Mouse (Mus musculus) adrenal gland, postnatal 36 days (tissue): ENCODE measurements around the gene Pdyn. TPM values are rescaled to one million over a fixed set of nuclear protein-coding genes. Genes with fewer than 3 reads are reported as not detected.
A peak's percentile ranks its signal among the peaks of the same experiment; 100 is the strongest.

Experiments
- DNase-seq, 2 experiments: peaks; one replicate each; pipeline ENCODE4 v3.0.0; 2021; ENCODE audit warnings: mixed read lengths in 1 of 2
- long read RNA-seq, 2 experiments: library from polyadenylated mRNA; stranded (forward); transcript quantifications; one replicate each; pipeline ENCODE4 v2.0.0; 2021; ENCODE audit warnings: borderline sequencing depth in 2 of 2
- total RNA-seq, 2 experiments: library from RNA; stranded (reverse); gene quantifications; 2 replicates each; pipeline ENCODE4 v1.2.3; 2021

Gene Pdyn
- total RNA-seq: under 1 TPM; 0.10 to 0.30 TPM
- long read RNA-seq, experiment 1, partial matches to known transcripts: 1 of 1 reads
- long read RNA-seq, experiment 1, other reads (novel, unspliced or antisense): 0 of 1 reads
- long read RNA-seq, experiment 2: 0 reads

- DNase-seq: no peak
These were observed at the start of gene Pdyn for GRCm38 (mm10) chr2:129699484-129700158. TSS of gene Pdyn (minus strand) at chr2:129699844.

GRCm38 (mm10) chr2:129742016-129742415, 42.4 kb upstream of the Pdyn start:
- DNase-seq: no peak

DNA sequence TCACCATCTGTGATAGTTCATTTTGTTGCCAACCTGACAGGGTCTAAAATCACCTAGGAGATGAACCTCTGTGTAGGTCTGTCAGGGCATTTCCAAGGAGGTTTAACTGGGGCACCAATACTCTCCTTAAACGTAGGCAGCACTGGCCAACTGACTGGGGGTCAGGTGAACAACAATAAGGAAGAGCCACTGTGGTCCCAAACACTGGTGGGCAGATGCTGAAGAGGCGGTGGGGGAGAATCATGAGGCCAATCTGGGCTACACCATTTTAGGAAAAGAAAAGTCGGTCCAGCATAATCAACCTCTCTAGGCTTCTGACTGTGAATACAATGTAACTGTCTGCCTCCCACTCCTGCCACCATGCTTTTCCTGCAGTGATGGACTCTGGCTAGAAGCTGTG, 40.9 kb upstream of the Pdyn start:
- no peak for DNase-seq

DNA sequence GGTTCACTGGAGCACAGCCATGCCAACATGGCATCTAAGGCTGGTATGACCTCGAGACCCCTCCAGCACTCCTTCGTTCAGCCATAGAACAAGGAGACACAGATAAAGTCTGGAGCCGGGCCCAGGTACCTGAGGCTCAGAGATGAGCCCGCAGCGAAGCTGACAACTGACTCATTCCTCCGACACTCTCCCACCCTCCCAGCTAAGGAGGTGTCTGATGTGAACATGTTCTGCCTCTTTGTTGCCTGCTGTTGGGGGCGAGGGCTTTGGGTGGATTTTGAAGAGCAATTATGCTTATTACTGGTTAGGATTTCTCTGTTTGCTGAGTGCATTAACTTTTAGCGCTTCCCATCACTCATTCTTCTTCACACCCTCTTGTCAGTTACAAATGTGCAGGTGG, 34.4 kb upstream of the Pdyn start:
- no peak for DNase-seq

DNA sequence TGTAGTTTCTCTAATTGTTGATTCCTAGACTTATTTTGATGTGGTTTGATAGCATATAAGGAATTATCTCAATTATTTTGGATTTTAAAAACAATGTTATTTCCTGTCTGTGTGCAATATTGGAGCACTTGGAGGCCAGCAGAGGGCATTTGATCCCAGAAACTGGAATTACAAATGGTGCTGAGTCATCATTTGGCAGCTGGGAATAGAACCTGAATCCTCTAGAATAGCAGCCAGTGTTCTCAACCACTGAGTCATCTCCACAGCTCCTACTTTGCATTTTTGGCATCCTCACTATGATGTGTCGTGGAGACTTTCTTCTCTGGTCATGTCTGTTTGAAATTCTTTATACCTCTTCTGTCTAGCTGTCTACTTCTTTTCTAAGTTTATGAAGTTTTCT, 30.0 kb upstream of the Pdyn start:
- DNase-seq: peak; percentile 8 to 42

GRCm38 (mm10) chr2:129715671-129716070, 16.0 kb upstream of the Pdyn start:
- DNase-seq: peak; percentile 79 to 81

DNA sequence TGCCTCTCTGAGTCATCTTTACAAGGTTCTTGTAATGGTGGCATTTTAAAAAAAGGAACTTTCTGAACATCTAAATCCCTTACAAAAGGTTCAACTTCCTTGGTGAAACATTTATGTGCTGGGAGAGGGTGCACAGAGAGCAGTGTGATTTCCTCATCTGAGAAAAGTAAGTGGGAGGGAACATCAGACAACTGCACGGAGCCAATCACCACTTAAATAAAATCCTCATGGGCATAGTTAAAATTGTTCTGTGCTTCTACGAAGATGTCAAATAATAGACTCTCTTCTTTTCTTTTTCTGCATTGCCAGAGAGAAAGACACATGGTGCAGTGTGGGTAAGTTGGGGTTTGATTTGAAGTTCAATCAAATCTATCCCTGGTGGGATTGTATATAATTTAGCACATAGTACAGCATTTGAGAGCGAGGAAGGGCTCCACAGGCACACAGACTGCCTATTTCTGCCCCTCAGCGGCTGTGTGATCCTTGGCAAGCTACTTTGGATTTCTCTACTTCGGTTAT, 13.4 kb upstream of the Pdyn start:
- no peak for DNase-seq

DNA sequence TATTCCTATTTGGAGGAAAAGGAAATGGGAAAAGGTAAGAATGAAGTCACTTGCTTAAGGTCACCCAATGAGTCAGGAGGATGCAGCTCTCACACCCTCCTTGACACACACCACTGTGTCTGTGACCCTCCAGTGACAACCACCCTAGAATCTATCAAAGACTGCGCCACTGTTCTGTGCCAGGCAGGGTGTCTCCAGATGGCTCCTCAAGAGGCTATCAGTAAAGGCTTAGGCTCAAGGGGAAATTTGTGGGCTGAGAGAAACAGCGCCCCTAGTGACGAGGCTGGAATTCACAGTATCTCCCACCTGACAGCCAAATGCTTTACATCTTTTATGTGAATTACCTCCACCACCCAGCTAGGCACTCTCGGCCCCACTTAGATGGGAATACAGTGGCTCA, 3.6 kb downstream of the Pdyn start:
- peak; percentile 48 to 51 for DNase-seq

DNA sequence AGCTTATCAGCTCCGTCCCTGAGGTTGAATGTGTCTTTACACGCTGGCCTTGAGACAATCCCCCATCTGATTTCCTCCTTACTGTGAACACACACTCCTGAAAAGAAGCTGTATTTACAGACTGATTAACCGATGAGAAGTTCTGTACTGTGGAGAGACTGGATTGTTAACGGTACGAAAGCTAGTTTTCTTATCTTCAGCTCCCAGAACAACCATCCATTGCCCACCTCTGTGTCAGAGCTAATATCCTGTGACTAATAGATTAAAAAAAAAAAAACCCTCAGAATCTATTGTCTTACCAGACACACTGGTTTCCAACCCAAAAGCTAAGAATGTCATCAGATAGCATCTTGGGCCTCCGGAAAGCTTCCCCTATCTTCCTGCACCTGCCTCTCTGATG, 5.3 kb downstream of the Pdyn start:
- no peak for DNase-seq

- DNase-seq: no peak
These were observed 7.0 kb downstream of the Pdyn start for GRCm38 (mm10) chr2:129692694-129693093.

- DNase-seq: peak; percentile 81 to 87
These were observed 9.9 kb downstream of the Pdyn start for GRCm38 (mm10) chr2:129689694-129690093.

GRCm38 (mm10) chr2:129688036-129688625, 11.5 kb downstream of the Pdyn start:
- DNase-seq: no peak

GRCm38 (mm10) chr2:129686908-129687307, 12.7 kb downstream of the Pdyn start:
- no peak for DNase-seq

DNA sequence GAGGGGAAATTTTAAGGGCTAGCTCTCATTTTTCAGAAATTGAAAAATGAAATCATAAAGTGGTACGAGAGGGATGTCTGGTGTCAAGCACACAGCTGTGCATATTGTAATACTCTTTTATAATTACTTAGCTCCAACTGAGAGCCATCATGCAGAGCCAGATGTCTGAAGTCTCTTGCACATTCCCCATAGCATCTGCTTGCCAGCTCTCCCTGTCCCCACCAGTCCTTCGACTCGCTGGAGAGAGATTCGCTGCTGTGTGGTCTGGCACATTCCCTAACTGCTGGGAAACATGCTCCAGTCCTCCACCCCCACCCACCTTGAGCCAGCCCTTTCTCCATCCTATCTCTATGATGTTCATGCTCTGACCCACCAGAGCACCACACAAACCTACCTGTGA, 15.6 kb downstream of the Pdyn start:
- no peak for DNase-seq

DNA sequence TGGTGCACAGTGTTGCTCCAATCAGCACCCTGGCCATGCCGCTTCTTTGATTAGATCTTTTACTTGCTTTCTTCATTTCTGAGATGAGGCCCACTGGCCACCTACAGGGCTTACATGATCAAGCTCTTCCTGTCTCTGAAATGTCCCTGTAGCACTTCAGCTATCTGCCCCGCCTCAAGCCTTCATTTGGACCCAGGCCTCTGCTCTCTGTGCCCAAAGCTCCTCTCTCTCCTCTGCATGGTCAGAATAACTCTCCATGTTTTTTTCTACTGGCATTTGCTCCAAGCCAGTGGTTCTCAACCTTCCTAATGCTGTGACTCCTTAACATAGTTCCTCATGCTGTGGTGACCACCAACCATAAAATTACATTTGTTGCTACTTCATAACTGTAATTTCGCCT, 19.4 kb downstream of the Pdyn start:
- DNase-seq: no peak

- no peak for DNase-seq
These were observed 20.6 kb downstream of the Pdyn start for GRCm38 (mm10) chr2:129679066-129679465.

- DNase-seq: no peak
These were observed 22.0 kb downstream of the Pdyn start for GRCm38 (mm10) chr2:129677664-129678063.

- DNase-seq: peak; percentile 88 to 90
These were observed 24.6 kb downstream of the Pdyn start for GRCm38 (mm10) chr2:129674935-129675634.

DNA sequence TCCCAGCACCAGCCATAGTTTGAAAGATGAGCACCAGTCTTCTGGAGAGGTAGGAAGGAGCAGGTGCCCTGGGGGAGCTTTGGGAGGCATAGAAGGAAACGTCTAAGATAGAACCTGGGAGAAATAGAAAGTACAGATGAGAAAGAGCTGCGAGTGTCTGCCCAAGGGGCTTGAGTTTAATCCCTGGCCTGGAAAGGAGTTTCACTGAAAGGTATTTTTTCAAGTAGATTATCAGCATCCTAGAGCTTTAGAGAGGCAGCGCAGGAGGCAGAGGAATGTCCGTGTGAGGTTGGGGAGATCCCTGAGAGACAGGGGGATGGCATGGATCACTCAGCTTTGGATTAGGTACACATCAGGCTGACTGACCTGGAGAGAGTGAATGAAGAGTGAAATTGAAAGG, 27.7 kb downstream of the Pdyn start:
- DNase-seq: no peak

- no peak for DNase-seq
These were observed 37.2 kb downstream of the Pdyn start for GRCm38 (mm10) chr2:129662484-129662883.

GRCm38 (mm10) chr2:129660020-129660419, 39.6 kb downstream of the Pdyn start:
- DNase-seq: peak in 1 of 2 experiments; percentile 23

- DNase-seq: peak; percentile 9 to 44
These were observed 40.8 kb downstream of the Pdyn start for GRCm38 (mm10) chr2:129658796-129659195.

DNA sequence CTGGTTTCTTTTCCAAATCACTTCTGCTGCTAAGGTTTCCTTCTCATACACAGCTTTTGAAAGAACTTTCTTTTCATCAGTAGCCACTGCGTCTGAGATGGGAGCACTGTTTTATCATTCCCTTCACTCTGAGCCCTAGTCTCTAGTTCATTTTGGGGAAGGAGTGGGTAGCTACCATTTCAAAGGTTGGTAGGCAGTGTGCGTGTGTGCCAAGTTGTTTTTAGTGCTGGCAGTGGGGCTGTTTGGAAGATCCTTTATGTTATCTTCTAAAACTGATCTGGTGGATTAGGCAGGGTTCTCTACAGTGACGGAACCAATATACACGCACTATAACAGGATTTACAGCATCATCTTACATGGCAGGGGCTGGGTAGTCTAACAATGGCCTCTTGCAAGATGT, 44.6 kb downstream of the Pdyn start:
- DNase-seq: no peak
